Mouse (Mus musculus) kidney, adult 9 months (tissue): Measurements from ENCODE around the gene Gm11444.

Experiments used
- DNase-seq: peaks from one replicate; pipeline ENCODE4 v3.0.0; 2022

Gm11444 gene

GRCm38 (mm10) chr11:85835753-85836522, 14.2 kb downstream of the Gm11444 start:
- peak; percentile 22 for DNase-seq

GRCm38 (mm10) chr11:85835001-85835752, 15.0 kb downstream of the Gm11444 start:
- peak; percentile 19 for DNase-seq

- peak; percentile 32 for DNase-seq
Measured at GRCm38 (mm10) chr11:85834386-85834931, 15.7 kb downstream of the Gm11444 start.

- DNase-seq, result no peak
Measured at GRCm38 (mm10) chr11:85833761-85834385, 16.3 kb downstream of the Gm11444 start.

GRCm38 (mm10) chr11:85833081-85833521, 17.0 kb downstream of the Gm11444 start:
- no peak for DNase-seq

GRCm38 (mm10) chr11:85832231-85832924, 17.8 kb downstream of the Gm11444 start, which contains the start of gene Tbx2:
TSS of gene Tbx2 (plus strand) at chr11:85832551.
- DNase-seq, result peak; percentile 96

- DNase-seq, result no peak
Measured at GRCm38 (mm10) chr11:85831656-85832230, 18.4 kb downstream of the Gm11444 start.

GRCm38 (mm10) chr11:85830901-85831341, 19.2 kb downstream of the Gm11444 start:
- no peak for DNase-seq

- no peak for DNase-seq
Measured at GRCm38 (mm10) chr11:85829520-85830440, 20.4 kb downstream of the Gm11444 start.

GRCm38 (mm10) chr11:85828691-85829519, 21.2 kb downstream of the Gm11444 start:
- no peak for DNase-seq

GRCm38 (mm10) chr11:85827342-85827741, 22.8 kb downstream of the Gm11444 start:
- DNase-seq, result peak; percentile 80

- DNase-seq, result peak; percentile 86
Measured at GRCm38 (mm10) chr11:85825823-85826222, 24.3 kb downstream of the Gm11444 start.

GRCm38 (mm10) chr11:85825031-85825430, 25.1 kb downstream of the Gm11444 start:
- DNase-seq, result no peak

GRCm38 (mm10) chr11:85823794-85824193, 26.3 kb downstream of the Gm11444 start:
- no peak for DNase-seq

GRCm38 (mm10) chr11:85823181-85823580, 27.0 kb downstream of the Gm11444 start:
- peak; percentile 91 for DNase-seq

- no peak for DNase-seq
Measured at GRCm38 (mm10) chr11:85821659-85822058, 28.5 kb downstream of the Gm11444 start.

- no peak for DNase-seq
Measured at GRCm38 (mm10) chr11:85820959-85821358, 29.2 kb downstream of the Gm11444 start.

- DNase-seq, result no peak
Measured at GRCm38 (mm10) chr11:85818401-85818800, 31.7 kb downstream of the Gm11444 start.

GRCm38 (mm10) chr11:85816471-85816870, 33.7 kb downstream of the Gm11444 start:
- DNase-seq, result no peak

- no peak for DNase-seq
Measured at GRCm38 (mm10) chr11:85814678-85815077, 35.5 kb downstream of the Gm11444 start.
